Mouse (Mus musculus): ENCODE measurements around the gene Ndn. TPM values are rescaled to one million over a fixed set of nuclear protein-coding genes. Genes with fewer than 3 reads are reported as not detected.

Ndn gene
- total RNA-seq, 2 experiments from 2014 or later, result 112 to 118 TPM

Other genes starting within 250 kb of the Ndn start
- 10 to 100 TPM; 10.2 to 12.6 TPM for gene Magel2, start 30.4 kb downstream of the Ndn start, total RNA-seq (2021)
- 1 to 10 TPM; 4.1 TPM for gene Mkrn3, start 73.6 kb downstream of the Ndn start, total RNA-seq (2021)
- 1 to 10 TPM; 6.0 to 8.3 TPM for gene Peg12, start 117.9 kb downstream of the Ndn start, total RNA-seq (2021)

Measured in adrenal gland, postnatal 4 days (tissue).